Mouse (Mus musculus): ENCODE data around the gene Pou6f1.
"Not testable (repeated sequence)": the region's sequence is repeated elsewhere in the genome, so short reads cannot be mapped to it uniquely, and the experiment has no call there.

Gene Pou6f1

GRCm38 (mm10) chr15:100599276-100600046 is at the start of gene Pou6f1:
Pou6f1 (minus strand) TSS chr15:100599984.
- DNase-seq, result peak; percentile 76

GRCm38 (mm10) chr15:100646161-100646560 is 46.4 kb upstream of the Pou6f1 start:
- no peak for DNase-seq

GRCm38 (mm10) chr15:100642451-100642850 is 42.7 kb upstream of the Pou6f1 start:
- DNase-seq, result no peak

GRCm38 (mm10) chr15:100641226-100641810 is 41.5 kb upstream of the Pou6f1 start:
- no peak for DNase-seq

GRCm38 (mm10) chr15:100639972-100640750 is 40.4 kb upstream of the Pou6f1 start:
- no peak for DNase-seq

GRCm38 (mm10) chr15:100637661-100638060 is 37.9 kb upstream of the Pou6f1 start:
- peak; percentile 67 for DNase-seq

GRCm38 (mm10) chr15:100636700-100637501 is 37.1 kb upstream of the Pou6f1 start, which contains the start of gene Smagp:
Smagp (minus strand) TSS chr15:100636940.
- peak; percentile 73 for DNase-seq

GRCm38 (mm10) chr15:100635851-100636645 is 36.3 kb upstream of the Pou6f1 start:
- no peak for DNase-seq

- no peak for DNase-seq
Measured at GRCm38 (mm10) chr15:100635239-100635638, 35.5 kb upstream of the Pou6f1 start.

GRCm38 (mm10) chr15:100633341-100633740 is 33.6 kb upstream of the Pou6f1 start:
- no peak for DNase-seq

GRCm38 (mm10) chr15:100632323-100632722 is 32.5 kb upstream of the Pou6f1 start:
- DNase-seq, result no peak

- no peak for DNase-seq
Measured at GRCm38 (mm10) chr15:100631454-100632170, 31.8 kb upstream of the Pou6f1 start.

GRCm38 (mm10) chr15:100630126-100630525 is 30.3 kb upstream of the Pou6f1 start:
- DNase-seq, result no peak

GRCm38 (mm10) chr15:100628797-100629196 is 29.0 kb upstream of the Pou6f1 start:
- DNase-seq, result peak; percentile 55

- peak; percentile 48 for DNase-seq
Measured at GRCm38 (mm10) chr15:100627774-100628370, 28.1 kb upstream of the Pou6f1 start.

GRCm38 (mm10) chr15:100627287-100627686 is 27.5 kb upstream of the Pou6f1 start:
- no peak for DNase-seq

GRCm38 (mm10) chr15:100624435-100624834 is 24.7 kb upstream of the Pou6f1 start:
- no peak for DNase-seq

- DNase-seq, result no peak
Measured at GRCm38 (mm10) chr15:100623754-100624153, 24.0 kb upstream of the Pou6f1 start.

GRCm38 (mm10) chr15:100622164-100622563 is 22.4 kb upstream of the Pou6f1 start:
- DNase-seq, result peak; percentile 51

GRCm38 (mm10) chr15:100621671-100622070 is 21.9 kb upstream of the Pou6f1 start:
- DNase-seq, result not testable (repeated sequence)

GRCm38 (mm10) chr15:100619200-100619599 is 19.4 kb upstream of the Pou6f1 start:
- no peak for DNase-seq

Data from lung, postnatal 10 days (tissue).